Mouse (Mus musculus) Muller cell, postnatal 12 days (primary cell): ENCODE results near the gene Gm15155.
"Not testable (repeated sequence)": the region's sequence is repeated elsewhere in the genome, so short reads cannot be mapped to it uniquely, and the experiment has no call there.

Source experiments
- DNase-seq: peaks from one replicate; pipeline ENCODE4 v3.0.0-alpha.2; 2015; ENCODE audit errors: inconsistent ontology term

Gene Gm15155

DNA sequence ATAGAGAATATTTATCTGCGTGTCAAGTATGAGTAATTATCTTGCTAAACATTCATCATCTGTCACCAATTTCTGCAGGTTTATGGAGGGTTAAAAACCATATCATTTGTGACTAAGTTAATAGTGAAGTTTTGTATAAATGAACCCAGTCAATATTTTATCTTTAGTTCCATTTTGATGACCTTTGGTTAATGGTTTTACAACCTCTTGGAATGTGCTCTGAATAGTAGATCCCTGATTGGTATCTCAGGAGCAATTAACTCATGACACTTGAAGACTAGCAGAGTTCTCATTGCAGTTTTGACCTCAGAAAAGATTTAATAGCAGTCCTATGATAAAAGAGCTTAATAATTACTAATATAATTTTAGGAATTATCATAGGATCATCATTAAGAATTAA is 385.2 kb downstream of the Gm15155 start:
- no peak for DNase-seq

GRCm38 (mm10) chrX:156155776-156156175 is 531.2 kb downstream of the Gm15155 start:
- no peak for DNase-seq

- no peak for DNase-seq
Observed at GRCm38 (mm10) chrX:156171587-156171986, 547.0 kb downstream of the Gm15155 start.

GRCm38 (mm10) chrX:156303806-156304205 is 679.3 kb downstream of the Gm15155 start:
- not testable (repeated sequence) for DNase-seq
